Mouse (Mus musculus) thymus, adult 2 months (tissue): ENCODE data around the gene Ccdc61.

ENCODE experiments used
- CTCF ChIP-seq: fragments of 200-500 bp; IDR thresholded peaks from 2 replicates; pipeline ENCODE4 v1.5.1; 2012; ENCODE audit warnings: mild to moderate bottlenecking, control low read depth, low read length, moderate library complexity, borderline replicate concordance; ENCODE audit not compliant: control insufficient read depth, poor library complexity, insufficient read depth; ENCODE audit errors: extremely low read depth
- POLR2A ChIP-seq: fragments of 200-500 bp; IDR thresholded peaks from 2 replicates; pipeline ENCODE4 v1.6.1; 2012; ENCODE audit warnings: mild to moderate bottlenecking, low read length, control low read depth, moderate library complexity; ENCODE audit not compliant: control insufficient read depth, poor library complexity, insufficient read depth; ENCODE audit errors: extremely low read depth

DNA sequence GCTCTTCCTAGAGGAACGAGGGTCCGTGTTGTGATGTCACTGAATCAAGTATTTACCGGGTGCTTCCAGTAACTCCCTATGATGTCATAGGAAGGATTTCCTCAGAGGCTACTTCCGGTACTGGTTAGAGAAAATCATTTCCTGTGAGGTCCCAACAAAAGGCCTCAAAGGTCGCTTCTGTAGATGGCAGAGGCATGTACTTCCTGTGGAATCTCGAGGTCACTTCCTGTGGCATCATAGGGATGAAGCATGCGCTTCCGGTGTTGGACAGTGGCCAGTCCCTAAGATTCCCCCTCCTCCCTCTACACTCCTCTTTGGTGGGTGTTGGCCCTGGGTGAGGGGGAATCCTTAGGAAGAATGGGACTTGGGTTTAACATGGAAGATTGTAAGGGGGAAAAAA, 49.2 kb upstream of the Ccdc61 start:
- no peak for TF ChIP-seq POLR2A
- TF ChIP-seq CTCF, result no peak
